In the genomic region with DNA sequence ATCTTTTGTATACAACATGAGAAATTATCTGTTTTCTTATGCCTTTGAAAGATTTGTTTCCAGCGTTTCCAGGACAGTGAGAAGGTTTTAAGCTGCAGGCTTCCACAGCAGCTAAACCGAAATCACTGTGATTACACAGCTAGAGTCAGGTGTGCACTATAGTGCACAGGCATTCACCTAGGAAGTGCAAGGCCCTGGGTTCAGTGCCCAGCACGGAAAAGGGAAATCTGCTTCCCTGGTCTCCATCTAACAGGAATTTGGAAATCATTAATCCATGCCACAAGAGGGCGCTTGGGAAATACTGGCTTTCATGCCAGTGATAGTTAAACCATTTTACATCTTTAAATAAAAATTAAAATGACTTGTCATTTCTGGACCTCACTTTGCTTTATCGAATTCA, we compare ENCODE assay signal across 9 mouse cellular contexts. TPM values are rescaled to one million over a fixed set of nuclear protein-coding genes. Genes with fewer than 3 reads are reported as not detected.
DNase-seq lines count a peak whose midpoint lies in the region; ATAC-seq and TF ChIP-seq lines count a peak whose summit lies in the region.
"Had no signal": no experiment of that assay in that cellular context is flagged by ENCODE, and none has a peak within 500 bp of the region (broad histone marks: within the 10 kb centered on the region; RNA-seq: fewer than 3 reads in every experiment).

No protein-coding gene starts in this region.

- no peak overlapping the region for H3K27ac ChIP-seq in forebrain, embryonic 12.5 days
- H3K27ac ChIP-seq in forebrain, embryonic 15.5 days (replicated peaks), result no peak overlapping the region
- H3K27ac ChIP-seq in left cerebral cortex, adult 2 months, result no peak overlapping the region
- H3K27ac ChIP-seq: embryonic facial prominence, embryonic 12.5 days had no signal

- no peaks in the 10 kb centered on the region for H3K27me3 ChIP-seq in forebrain, embryonic 12.5 days
- H3K27me3 ChIP-seq in forebrain, embryonic 15.5 days, result no peaks in the 10 kb centered on the region
- H3K27me3 ChIP-seq: embryonic facial prominence, embryonic 12.5 days had no signal

- intact Hi-C loops in left cerebral cortex, adult 2 months (cut with DNase I), result no loop called here
- intact Hi-C loops in left cerebral cortex, postnatal 36 days (cut with DNase I), result loop anchor here (5.0 kb wide), 1 partner anchor 568 kb away; no protein-coding TSS in a partner anchor

- H3K4me1 ChIP-seq in forebrain, embryonic 12.5 days, result 0 out of 2 replicates have a peak, but pooled peaks cover 7% of the 10 kb centered on the region
- peaks cover 17% of the 10 kb centered on the region for H3K4me1 ChIP-seq in forebrain, embryonic 15.5 days

- H3K4me2 ChIP-seq in forebrain, embryonic 12.5 days, result no peak overlapping the region
- H3K4me2 ChIP-seq in forebrain, embryonic 15.5 days (replicated peaks), result no peak overlapping the region
- H3K4me2 ChIP-seq: embryonic facial prominence, embryonic 12.5 days had no signal

- no peak for TF ChIP-seq POLR2A in brain, embryonic 14.5 days (IDR thresholded peaks at IDR 0.05; ENCODE audit: borderline replicate concordance, extremely low read depth, insufficient read depth, insufficient read length, poor library complexity, severe bottlenecking)

- peak; percentile 74 for TF ChIP-seq CTCF in left cerebral cortex, adult 2 months (IDR thresholded peaks at IDR 0.05)
- TF ChIP-seq CTCF in brain, embryonic 14.5 days (IDR thresholded peaks at IDR 0.05; ENCODE audit: borderline replicate concordance, extremely low read depth, insufficient read depth, insufficient read length), result peak; percentile 49; the same call in 1 of the 2 replicates

- WGBS in forebrain, embryonic 12.5 days, result 38% methylated on average over 5 of the region's 5 CpGs
- 44% methylated on average over 5 of the region's 5 CpGs for WGBS in forebrain, embryonic 15.5 days

- peak; percentile 41 to 53 for DNase-seq in left cerebral cortex, adult 2 months (ENCODE audit: extremely low spot score in 1 of 2, low spot score in 2 of 2)
- no peak for DNase-seq in left cerebral cortex, postnatal 36 days (ENCODE audit: low spot score in 2 of 2)
- peak; percentile 72 for DNase-seq in brain, embryonic 14.5 days (ENCODE audit: low read depth)
- DNase-seq in layer of hippocampus, adult 9-11 months, result peak; percentile 32
- DNase-seq in urinary bladder, adult 18-20 months (ENCODE audit: low spot score in 2 of 2), result no peak

- ATAC-seq in forebrain, embryonic 12.5 days (ENCODE audit: low FRiP score), result peak; percentile 36; the same call in 1 of the 2 replicates
- ATAC-seq in forebrain, embryonic 15.5 days (replicated peaks), result no peak; the same call in 1 of the 2 replicates
- ATAC-seq in monocyte, adult 5-6 weeks (replicated peaks; ENCODE audit: insufficient number of reproducible peaks, low FRiP score, low TSS enrichment, poor library complexity, severe bottlenecking), result no peak

- H3K9me3 ChIP-seq in forebrain, embryonic 12.5 days, result no peaks in the 10 kb centered on the region
- H3K9me3 ChIP-seq in forebrain, embryonic 15.5 days, result no peaks in the 10 kb centered on the region
- H3K9me3 ChIP-seq: embryonic facial prominence, embryonic 12.5 days had no signal

- H3K4me3 ChIP-seq in forebrain, embryonic 12.5 days (replicated peaks), result no peak overlapping the region
- H3K4me3 ChIP-seq in forebrain, embryonic 15.5 days, result no peak overlapping the region
- no peak overlapping the region for H3K4me3 ChIP-seq in left cerebral cortex, adult 2 months
- H3K4me3 ChIP-seq: embryonic facial prominence, embryonic 12.5 days had no signal

- no peak overlapping the region for H3K9ac ChIP-seq in forebrain, embryonic 12.5 days
- no peak overlapping the region for H3K9ac ChIP-seq in forebrain, embryonic 15.5 days (replicated peaks)
- H3K9ac ChIP-seq: embryonic facial prominence, embryonic 12.5 days had no signal

- H3K36me3 ChIP-seq in forebrain, embryonic 12.5 days (replicated peaks), result no peaks in the 10 kb centered on the region
- no peaks in the 10 kb centered on the region for H3K36me3 ChIP-seq in forebrain, embryonic 15.5 days
- H3K36me3 ChIP-seq: embryonic facial prominence, embryonic 12.5 days had no signal

RNA-seq across cellular contexts. Expression of gene Cemip2, which starts 44.0 kb away (rescaled TPM):
- polyA plus RNA-seq in forebrain, embryonic 12.5 days (2016; fragmentation: Nextera tagmentation; extraction: Ambion mirVana), result 88.7 and 89.2 TPM in 2 replicates
- 39.3 and 43.0 TPM in 2 replicates for polyA plus RNA-seq in forebrain, embryonic 15.5 days (2015; fragmentation: Nextera tagmentation; extraction: Ambion mirVana)
- 10 to 100 TPM; 15.0 to 15.6 TPM for total RNA-seq in left cerebral cortex, adult 2 months (2021)
- 10 to 100 TPM; 12.3 to 15.9 TPM for total RNA-seq in left cerebral cortex, postnatal 36 days (2021)
- 24.0 and 34.9 TPM in 2 replicates for polyA plus RNA-seq in brain, embryonic 14.5 days (2012; rRNA removed)
- 13.1 to 24.4 TPM (median 16.6 TPM) in 3 replicates for total RNA-seq in monocyte, adult 5-6 weeks (2017)

Comparison
In these comparisons a context has a peak if more than half of its experiments do, and no peak if none do; other contexts are left out.
1. DNase-seq: peak in left cerebral cortex, adult 2 months (2 of 2), brain, embryonic 14.5 days (single experiment) and layer of hippocampus, adult 9-11 months (single experiment); none in left cerebral cortex, postnatal 36 days (0 of 2) and urinary bladder, adult 18-20 months (0 of 2).